Mouse (Mus musculus): ENCODE measurements around the gene Tet2.
"Not testable (repeated sequence)": the region's sequence is repeated elsewhere in the genome, so short reads cannot be mapped to it uniquely, and the experiment has no call there.

Gene Tet2

DNA sequence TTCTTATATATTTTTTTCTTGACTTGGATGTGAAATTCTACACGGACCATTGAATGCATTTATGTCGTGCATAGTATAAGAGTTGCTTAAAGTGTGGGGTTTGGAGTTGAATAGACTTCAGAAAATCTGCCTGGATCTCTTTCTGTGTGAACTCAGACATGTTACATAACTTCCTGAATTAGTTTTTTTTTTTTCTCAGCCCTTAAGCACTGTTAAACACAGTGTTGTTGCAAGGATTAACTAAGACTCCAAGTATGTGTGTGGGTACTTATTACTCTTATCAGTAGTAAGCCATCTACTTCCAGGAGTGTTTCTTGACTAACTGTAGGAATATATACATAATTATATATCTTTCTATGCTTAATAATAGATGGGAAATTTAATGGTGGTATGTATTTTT is 3.7 kb upstream of the Tet2 start:
- DNase-seq (ENCODE audit: low spot score), result no peak

DNA sequence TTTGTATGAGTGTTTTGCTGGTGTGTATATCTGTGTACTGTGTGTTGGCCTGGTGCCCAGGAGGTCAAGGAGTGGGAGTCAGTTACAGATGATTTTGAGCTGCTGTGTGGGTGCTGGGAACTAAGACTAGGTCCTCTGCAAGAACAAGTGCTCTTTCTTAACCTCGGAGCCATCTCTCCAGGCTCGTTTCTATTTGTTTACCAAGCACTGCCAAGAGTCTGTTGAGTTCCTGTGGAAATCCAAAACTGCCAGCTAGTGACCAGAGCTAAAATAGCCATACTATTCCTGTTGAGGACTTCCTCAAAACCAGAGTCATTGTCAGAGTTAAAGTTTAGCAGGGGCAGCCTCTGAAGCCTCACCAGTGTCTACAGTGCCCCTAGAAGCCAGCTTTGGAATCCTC is 1.9 kb upstream of the Tet2 start:
- DNase-seq (ENCODE audit: low spot score), result no peak

DNA sequence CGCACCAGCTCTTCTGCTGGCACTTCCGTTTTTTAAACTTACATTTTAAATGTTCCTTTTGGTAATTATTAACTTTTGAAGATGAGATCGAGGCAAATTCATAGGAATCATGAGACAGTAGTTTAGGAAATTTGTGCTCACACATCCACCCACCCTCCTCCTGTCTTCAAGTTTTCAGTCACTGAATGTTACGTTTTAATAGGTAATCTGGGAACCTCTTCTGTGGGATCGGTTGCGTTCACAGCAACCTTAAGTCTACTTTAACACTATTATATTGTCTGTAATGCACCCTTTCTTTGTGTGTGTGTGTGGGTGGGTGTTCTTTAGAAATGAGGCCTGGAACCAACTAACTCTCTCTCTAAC is 346 bp upstream of the Tet2 start:
- no peak for DNase-seq (ENCODE audit: low spot score)

DNA sequence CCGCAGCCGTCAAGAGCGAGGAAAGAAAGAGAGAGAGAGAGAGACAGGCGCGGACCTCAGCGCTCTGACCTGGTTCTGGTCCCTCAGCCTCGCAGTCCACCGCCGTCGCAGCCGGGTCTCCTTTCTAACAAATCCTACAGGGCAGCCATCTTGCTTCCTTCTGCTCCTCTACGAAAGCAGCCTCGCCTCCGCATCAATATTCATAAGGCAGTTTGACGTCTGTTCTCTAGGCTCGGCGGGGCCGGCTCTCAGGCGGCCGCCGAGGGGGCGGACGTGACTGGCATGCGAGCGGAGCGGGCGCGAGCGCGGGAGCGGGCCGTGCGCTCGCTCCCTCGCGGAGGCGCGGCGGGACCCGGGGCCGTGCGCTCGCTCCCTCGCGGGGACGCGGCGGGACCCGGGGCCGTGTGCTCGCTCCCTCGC is 798 bp downstream of the Tet2 start:
- peak; percentile 86 for DNase-seq (ENCODE audit: low spot score)

GRCm38 (mm10) chr3:133543101-133544020 is 1.6 kb downstream of the Tet2 start:
- peak; percentile 47 for DNase-seq (ENCODE audit: low spot score)

DNA sequence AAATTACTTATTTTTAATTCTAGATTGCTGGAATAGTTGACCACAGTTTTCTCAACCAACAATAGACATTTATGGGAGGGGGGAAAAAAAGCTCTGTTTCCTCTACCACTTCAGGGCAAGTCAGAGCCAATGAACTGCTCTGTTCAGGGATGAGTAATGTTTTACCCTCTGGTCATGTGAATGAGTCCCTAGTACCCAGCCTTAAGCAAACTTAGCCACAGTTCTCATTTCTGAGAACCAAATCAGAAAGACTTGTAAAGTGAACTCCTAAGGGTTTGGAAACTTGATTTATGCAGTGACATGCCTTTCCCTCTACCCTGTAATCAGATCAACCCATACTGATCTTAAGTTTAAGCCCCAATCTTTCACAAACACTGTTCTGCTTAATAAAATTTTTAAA is 2.9 kb downstream of the Tet2 start:
- no peak for DNase-seq (ENCODE audit: low spot score)

- no peak for DNase-seq (ENCODE audit: low spot score)
Observed at GRCm38 (mm10) chr3:133541000-133541399, 3.9 kb downstream of the Tet2 start.

GRCm38 (mm10) chr3:133539991-133540390 is 4.9 kb downstream of the Tet2 start:
- DNase-seq (ENCODE audit: low spot score), result no peak

GRCm38 (mm10) chr3:133538499-133538898 is 6.4 kb downstream of the Tet2 start:
- not testable (repeated sequence) for DNase-seq (ENCODE audit: low spot score)

- DNase-seq (ENCODE audit: low spot score), result no peak
Observed at GRCm38 (mm10) chr3:133535644-133536043, 9.3 kb downstream of the Tet2 start.

DNA sequence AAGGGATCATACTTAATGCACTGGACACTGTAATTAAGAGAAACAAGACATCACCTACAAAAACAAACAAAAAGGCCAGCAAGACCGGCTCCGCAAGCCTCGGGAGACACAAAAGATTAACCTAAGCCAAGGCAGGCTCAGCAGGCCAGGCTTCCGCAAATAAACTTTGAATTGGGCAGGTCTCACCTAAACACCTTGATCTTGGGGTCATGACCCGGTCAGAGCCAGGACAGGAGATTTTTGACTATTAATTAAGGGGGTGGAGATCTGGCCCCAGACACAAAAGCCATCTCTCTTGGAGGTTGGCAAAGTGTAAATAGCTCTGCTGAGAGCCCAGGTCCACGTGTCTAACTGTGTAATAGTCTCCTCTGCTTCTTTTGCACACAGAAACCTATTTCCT is 10.9 kb downstream of the Tet2 start:
- DNase-seq (ENCODE audit: low spot score), result no peak

GRCm38 (mm10) chr3:133533272-133533995 is 11.5 kb downstream of the Tet2 start:
- no peak for DNase-seq (ENCODE audit: low spot score)

GRCm38 (mm10) chr3:133532806-133533205 is 12.1 kb downstream of the Tet2 start:
- DNase-seq (ENCODE audit: low spot score), result no peak

- DNase-seq (ENCODE audit: low spot score), result no peak
Observed at GRCm38 (mm10) chr3:133532252-133532651, 12.7 kb downstream of the Tet2 start.

DNA sequence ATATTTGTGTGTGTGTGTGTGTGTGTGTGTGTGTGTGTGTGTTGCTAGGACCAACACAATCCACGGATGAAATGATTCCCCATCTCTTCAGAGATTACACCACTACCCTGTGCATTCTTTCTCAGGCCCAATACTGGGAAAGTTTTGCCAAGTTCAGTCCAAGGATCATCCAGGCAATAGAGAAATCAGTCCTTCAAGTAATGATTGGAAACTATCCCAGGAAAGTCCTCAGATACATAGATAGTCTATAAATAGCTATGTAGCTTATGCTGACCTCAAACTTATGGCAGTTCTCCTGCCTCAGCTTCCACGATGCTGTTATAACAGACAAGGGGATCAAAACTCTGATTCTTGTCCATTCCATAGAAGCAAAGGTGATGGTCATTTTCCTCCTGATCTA is 13.8 kb downstream of the Tet2 start:
- DNase-seq (ENCODE audit: low spot score), result no peak

DNA sequence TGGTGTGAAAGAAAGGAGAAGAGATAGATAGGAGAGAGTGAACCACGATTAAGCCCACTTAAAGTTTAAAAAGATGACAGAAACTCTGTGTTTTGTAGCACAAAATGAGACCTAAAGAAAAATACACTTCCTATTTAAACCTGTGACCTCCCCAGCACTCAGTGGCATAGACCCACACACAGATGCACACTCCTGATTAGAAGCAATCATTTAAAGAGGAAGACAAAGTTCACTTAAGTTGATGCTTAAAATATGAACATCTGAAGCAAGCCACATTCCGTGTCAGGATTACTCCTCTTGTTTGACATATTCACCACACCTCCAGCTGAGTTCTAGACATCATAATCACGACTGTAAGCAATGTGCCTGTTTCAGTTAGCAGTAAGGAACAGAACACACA is 14.3 kb downstream of the Tet2 start:
- no peak for DNase-seq (ENCODE audit: low spot score)

- no peak for DNase-seq (ENCODE audit: low spot score)
Observed at GRCm38 (mm10) chr3:133526119-133526723, 18.7 kb downstream of the Tet2 start.

- no peak for DNase-seq (ENCODE audit: low spot score)
Observed at GRCm38 (mm10) chr3:133525578-133525977, 19.4 kb downstream of the Tet2 start.

GRCm38 (mm10) chr3:133524341-133525050 is 20.4 kb downstream of the Tet2 start:
- no peak for DNase-seq (ENCODE audit: low spot score)

- no peak for DNase-seq (ENCODE audit: low spot score)
Observed at GRCm38 (mm10) chr3:133523191-133523590, 21.7 kb downstream of the Tet2 start.

DNA sequence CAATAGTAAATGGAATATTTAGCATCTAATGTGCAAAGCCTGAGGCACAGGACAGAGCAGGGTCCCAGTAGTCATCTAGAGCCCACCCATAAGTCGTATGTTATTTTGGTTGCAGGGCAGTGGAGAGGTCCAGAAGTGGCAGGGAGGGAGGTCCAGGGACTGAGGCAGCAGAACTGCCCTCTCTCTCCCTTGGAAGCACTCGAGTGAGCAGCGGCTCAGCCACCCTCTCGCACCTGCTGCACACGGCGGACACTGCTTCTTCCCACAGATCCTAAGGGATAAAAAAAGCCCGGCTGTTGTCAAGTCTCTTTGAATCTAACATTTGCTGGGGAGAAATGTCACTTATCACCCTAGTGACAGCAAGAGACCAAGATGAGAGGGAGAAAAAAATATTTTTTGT is 22.6 kb downstream of the Tet2 start:
- no peak for DNase-seq (ENCODE audit: low spot score)

DNA sequence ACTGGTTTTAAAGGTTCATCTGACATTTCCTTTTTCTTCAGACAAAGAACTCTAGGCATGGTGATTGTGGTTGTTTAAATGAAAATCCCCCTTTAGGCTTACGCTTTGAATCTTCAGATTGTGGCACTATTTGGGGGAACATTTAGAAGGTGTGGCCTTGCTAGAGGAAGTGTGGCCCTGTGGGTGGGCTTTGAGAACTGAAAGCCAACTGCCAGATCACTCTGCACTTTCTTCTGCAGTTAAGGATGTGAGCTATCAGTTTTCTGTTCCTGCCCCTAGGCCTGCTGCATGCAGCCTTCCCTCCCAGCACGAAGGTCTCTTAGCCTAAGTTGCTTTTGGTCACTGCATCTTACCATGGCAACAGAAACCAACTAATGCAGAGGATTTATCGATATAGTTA is 26.1 kb downstream of the Tet2 start:
- no peak for DNase-seq (ENCODE audit: low spot score)
